Mouse (Mus musculus) right cerebral cortex, adult 2 months (tissue): ENCODE results near the gene Brf1.

Experiments
- DNase-seq, 2 experiments: peaks; one replicate each; pipeline ENCODE4 v3.0.0; 2021 to 2022; ENCODE audit warnings: low spot score in 2 of 2

Gene Brf1

DNA sequence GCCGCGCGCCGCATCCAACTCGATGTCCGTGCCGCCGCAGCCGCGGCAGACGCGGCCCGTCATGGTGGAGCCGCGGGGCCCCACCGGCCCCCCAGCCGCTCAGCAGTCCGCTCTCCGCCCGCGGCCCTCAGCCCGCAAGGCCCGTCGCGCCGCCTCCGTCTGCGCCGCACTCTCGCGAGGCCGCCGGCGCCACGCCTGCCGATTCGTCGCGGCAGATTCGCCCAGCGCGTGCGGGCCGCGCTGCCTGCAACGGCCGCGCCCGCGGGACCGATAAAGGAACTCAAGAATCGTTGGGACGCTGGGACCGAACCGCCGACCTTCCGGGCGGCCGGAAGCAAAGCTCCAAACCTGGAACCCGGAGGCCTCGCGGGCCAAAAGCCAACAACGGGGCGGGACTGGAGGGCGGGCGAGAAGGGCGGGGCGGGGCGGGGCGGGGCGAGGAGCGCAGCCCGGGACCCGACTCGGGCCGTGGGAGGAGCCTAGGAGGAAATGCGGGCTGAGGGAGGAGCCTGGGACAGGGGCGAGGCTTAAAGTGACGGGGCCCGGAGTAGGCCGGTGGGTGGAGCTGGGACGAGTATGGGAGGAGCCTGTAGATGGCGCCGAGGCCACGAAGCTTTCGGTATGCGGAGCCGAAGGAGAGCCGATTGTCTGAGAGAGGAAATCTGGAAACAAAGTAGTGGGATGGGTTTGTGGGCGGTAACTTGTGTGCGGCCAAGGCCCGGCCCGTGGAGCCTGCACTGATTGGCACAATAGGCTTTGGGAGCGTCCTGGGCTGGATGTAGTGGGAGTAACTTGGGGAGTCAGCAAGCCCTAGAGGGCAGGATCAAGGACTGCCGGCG lies at the start of gene Brf1:
TSS of gene Brf1 (minus strand) at position 411 of the 839 bp plus-strand sequence.
- DNase-seq = peak; percentile 91

DNA sequence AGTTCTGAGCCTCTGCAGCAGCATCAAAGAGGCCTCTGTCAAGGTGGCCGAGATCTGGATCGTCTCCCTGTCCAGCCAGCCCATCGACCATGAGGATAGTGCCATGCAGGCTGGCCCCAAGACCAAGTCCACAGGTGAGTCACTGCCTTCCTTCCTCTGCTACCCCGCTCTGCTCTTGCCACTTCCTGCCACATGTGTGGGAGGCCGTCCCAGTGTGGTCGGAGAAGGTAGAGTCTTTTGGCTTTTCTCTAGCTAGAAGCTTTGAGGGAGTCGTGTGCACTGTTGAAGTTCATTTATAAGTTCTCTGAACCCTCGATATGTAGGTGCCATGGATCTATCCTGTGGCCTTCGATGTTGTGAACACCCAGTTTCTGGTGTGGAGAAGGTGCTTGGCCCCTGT lies 49.3 kb upstream of the Brf1 start:
- no peak for DNase-seq

DNA sequence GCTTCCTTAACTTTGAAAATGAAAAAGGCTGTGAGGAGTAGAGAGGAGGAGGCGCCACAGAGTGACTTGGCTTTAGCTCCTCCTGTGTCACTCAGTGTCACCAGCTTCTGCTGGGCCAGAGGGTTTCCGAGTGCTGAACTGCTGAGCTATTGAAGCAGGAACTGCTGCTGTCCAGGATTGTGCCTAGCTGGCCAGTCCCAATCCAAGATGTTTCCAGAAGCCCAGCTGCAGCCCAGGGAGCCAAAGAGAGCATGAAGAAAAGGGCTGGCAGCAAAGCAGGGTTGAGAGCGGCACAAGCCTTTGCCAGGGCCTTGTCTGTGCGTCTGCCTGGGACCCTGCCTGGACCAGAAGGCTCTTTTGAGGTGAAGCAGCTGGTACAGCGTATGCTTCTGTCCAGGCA lies 47.6 kb upstream of the Brf1 start:
- DNase-seq = no peak

DNA sequence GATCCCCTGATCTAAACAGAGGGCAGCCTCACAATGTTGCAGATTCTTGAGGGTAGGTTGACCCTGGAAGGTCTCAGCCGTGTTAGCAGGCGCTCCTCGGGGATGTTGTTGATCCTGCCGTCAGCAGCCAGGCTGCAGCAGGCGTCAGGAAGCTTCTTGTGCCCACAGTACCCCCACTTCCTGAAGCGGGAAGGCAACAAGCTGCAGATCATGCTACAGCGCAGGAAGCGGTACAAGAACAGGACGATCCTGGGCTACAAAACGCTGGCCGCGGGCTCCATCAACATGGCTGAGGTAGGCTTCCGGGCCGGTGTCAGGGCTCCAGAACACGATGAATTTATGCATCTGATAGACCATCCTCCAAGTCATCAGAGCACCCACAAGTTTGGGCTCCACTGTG lies 46.4 kb upstream of the Brf1 start:
- DNase-seq = no peak

DNA sequence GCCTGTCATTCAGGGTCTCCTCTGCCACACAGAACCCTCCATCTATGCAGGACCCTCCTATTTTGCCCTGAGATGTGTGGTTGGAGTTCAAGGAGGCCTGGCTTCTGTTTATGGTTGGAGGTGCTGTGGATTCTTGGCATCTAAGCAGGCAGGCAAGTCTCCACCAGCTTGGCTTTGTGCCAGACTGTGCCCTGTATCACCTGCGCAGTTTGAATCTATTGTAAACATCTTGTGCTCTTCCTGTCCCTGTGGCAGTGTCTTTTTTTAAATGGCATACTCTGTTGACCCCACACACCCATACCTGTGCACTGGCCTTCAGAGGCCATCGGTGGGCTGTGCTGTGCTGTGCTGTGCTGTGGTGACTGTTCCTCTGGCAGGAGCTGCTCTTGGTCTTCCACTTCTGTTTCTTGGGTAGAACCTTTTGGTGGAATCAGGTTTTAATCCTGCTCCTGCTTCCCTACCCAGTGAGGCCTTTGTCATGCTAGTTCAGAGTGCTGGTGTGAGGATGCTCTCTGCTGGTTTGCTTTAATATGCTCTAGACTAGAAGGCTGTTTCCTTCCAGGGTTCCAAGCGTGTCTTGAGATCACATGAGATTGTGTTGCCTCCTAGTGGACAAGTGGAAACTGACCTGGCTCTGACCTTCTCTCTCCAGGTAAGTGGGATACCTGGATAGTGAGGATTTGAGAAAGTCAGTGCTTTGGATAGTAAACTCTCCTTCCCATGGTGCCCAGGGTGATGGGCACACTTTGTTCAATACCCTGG lies 44.6 kb upstream of the Brf1 start:
- peak in 1 of 2 experiments; percentile 34 for DNase-seq

DNA sequence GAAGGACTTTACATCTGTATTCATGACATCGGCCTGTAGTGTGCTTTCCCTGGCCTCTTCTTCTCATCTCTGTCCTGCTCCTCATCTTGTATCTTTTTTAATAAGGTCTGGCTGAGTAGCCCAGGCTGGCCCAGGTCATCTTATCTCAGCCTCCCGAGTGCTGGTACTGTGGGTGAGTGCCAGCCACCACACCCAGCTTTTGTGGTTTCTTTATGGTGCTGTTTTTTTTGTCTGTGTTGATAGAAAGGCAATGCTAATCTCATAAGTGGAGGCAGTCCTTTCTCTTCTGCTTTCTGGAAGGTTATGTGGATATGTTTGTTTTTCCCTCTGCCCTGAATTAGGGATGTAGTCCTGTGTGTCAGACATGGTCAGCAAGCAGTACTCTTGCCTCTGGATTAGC lies 42.0 kb upstream of the Brf1 start:
- DNase-seq = no peak

DNA sequence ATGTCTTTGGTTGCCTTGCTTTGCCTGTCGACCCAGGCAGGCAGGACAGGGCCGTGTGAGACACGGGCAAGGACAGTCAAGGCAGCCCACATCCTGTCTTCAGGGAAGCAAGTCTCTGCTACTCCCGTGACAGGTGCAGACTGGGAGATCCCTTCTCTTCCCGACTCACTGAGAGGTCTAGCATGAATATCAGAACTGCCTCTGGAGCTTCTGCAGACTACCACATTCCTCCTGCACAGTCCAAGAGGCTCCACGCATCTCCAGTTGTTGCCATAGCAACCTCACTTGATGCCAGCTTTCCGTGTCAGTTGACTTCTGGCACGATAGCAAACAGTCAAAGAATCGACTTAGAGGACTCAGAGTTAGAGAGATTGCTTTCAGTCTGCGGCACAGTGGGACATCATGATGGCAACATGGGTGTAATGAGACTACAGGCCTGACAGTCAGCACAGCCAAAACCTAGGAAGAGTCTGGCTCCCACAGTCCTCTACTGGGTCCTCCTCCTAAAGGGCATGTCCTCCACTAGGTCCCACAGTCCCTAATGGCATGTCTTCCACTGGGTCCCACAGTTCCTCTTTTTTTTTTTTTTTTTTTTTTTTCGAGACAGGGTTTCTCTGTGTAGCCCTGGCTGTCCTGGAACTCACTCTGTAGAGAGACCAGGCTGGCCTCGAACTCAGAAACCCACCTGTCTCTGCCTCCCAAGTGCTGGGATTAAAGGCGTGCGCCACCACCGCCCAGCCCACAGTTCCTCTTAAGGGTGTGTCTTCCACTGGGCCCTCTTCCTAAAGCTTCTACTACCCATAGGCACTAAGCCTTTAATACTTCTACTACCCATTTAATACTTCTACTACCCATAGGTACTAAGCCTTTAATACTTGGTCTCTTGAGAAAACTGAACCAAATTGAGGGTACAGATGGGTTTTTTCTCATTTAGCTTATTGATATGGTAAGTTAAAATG lies 41.3 kb upstream of the Brf1 start:
- peak; percentile 65 to 71 for DNase-seq

DNA sequence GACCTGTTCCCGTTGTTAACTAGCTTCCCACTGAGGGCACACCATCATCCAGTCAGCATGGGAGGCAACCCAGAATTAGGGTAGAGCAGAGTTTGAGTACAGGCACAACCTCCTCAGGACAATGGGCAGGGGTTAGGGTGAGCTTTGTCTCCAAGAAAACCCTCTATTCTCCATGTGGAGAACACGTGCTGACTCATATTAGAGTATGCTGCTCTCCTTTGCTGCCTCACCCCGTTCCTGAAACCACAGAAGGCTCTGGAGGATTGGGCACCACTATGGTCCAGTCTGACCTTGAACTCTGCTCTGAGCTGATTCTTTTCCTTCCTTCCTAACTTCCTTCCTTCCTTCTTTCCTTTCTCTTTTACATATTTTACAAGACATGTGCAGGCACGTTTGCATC lies 37.9 kb upstream of the Brf1 start:
- no peak for DNase-seq

DNA sequence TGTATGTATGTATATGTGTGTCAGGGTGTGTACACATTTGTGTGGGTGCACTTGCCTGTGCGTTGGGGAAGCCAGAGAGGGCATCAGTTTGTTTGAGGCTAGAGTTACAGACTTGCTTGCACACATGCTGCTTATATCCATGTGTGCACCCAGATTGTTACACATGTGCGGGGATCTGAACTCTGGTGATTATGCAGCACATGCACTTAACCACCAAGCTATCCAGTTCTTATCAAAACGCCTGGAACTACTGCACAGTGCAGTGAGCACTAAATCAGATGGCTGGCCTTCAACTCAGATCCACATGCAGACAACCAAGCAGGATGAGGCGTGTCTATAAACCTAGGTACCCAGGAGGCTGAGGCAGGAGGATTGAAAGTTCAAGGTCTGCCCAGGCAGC lies 36.5 kb upstream of the Brf1 start:
- no peak for DNase-seq

DNA sequence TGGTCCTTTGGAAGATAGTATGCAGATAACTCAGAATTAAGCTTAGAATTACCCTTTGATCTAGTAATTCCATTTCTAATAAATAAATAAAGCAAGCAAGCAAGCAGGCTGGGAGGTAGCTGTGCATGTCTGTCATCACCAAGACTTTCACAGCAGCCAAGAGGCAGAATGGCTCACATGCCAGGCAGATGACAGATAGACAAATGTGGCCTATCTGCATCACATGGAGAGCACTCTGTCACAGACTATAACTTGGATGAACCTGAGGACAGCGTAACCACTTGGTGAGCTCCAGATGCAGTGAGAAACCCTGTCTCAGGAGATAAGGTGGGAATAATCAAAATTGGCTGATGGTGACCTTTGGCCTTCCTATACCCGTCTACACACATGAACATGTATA lies 34.6 kb upstream of the Brf1 start:
- DNase-seq = no peak

DNA sequence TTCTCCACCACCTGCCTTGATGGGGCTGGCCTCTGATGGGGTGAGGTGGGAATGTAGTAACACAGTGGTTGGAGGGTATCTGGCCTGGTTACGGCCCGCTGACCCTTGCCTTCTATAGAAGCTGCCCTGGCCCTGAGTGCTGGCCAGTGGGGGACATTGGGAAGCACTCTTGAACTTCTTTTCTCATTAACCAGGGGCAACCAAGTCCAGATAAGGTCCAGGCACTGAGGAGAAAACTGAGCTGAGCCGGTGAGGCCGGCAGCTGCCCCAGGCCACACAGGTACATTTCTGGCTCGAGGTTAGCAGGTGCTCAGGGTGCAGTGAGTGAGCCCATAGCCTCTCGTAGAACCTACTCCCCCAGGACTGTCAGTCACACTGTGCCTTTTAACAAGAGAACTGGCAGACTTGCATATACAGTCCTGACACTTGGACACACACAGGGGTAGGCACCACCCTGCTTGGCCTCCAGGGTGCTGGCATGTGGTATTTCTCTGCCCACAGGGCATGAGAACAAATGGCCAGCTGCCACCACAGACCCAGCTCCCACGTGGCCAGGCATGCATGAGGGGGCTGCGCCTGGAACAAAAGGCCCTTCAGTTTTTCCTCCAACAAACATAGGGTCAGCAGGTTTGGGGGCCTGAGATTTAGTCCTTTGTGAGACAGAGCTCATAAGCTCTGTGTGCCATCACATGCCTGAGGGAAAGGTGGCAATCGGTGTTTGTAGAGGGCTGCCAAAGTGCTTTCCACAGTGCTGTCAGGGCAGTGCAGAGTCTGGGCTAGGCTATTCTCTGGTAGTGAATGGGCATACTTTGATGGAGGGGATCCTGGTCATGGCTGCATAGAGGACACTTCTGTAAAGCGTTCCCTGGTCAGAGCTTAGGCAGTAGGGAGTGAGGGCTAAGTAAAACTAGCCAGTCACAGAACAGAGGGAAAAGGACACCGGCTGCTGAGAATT lies 32.1 kb upstream of the Brf1 start:
- peak in 1 of 2 experiments; percentile 32 for DNase-seq

DNA sequence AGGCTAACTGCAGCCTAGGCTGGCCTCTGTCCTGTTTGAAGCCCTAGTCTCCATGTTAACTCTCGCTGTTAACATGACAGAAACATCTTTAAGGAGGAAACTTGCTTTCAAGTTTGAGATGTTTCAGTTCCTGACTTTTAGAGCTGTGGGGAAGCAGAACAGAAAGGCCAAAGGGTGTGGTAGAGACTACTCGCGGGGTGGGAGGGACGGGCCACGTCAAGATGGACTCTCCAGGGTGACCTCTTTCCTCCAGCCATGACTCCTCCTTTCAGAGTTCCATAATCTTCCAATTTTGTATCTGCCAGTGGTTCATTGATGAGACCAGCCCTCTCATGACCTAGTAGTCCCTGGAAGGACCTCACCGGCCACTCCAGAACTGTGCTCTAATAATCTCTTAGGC lies 30.9 kb upstream of the Brf1 start:
- no peak for DNase-seq

DNA sequence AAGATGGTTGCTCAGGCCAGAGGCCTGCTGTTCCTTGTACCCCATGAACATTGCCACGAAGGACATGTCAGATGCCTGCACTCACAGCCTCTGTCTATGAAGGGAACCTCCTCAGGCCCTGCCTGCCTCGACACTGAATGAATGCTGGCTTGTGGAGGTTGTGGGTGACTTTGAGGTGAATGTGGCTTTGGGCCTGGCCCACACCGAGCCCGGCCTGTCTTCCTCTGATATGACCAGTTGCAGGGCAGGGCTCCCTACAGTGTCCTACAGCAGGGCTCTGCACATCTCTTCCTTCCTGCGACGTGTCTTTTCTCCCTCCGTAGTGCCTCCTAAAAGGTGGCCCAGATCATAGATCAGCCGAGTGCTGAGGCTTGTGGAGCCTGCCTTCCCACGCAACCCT lies 30.5 kb upstream of the Brf1 start:
- no peak for DNase-seq

DNA sequence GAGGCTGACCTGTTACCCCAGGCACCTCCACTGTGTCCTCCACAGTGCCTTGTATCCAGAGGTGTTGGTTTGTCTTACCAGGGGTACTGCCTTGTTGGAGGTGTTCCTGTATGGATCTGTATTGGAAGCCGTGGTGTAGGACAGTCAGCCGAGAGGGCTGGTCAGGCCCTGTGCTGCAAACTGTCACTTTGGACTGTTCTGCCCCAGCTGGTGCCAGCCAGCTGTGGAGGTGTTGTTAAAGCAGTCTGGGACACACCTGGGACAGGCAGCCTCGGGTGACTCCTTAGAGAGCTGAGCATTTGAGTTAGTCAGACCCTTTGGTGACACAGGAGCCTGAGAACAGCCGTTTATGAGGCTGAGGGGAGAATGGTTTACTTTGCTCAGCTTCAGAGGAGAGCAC lies 29.5 kb upstream of the Brf1 start:
- no peak for DNase-seq

DNA sequence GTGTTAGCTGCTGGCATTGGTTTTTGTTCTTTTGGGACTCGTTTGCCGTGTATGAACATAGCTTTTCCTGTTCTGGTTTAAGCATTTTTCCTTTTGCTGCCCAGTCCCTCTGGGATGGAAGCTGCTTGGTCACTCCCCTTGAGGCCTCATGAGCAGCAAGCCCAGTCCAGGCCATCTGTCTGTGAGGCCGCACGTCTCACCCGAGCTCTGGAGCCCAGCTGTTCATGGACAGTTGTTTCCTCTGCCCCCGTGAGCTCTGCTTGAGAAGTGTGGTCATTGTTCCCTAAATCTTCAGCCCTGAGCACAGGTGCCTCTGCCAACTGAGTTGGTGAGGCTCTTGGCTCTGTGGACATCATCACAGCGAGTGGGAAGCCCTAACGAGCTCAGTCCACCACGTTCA lies 28.4 kb upstream of the Brf1 start:
- no peak for DNase-seq

DNA sequence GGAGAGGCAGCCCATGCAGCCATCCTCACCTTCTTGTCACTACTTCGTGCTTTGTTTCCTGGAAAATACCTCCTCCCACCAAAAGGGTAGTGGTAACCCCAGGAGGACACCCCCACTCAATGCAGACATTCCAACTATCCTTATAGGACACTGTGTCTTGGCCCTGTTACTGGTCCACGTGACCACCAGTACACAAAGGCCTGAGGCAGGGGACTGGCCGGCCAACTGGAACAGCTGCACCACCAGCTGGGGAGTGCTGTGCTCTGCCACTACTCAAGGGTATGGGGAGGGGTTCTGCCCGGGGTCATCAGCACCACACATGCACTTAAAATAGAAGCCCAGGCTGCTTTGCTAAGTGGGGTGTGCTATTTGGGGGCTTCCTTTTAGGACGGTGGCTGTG lies 27.6 kb upstream of the Brf1 start:
- no peak for DNase-seq

DNA sequence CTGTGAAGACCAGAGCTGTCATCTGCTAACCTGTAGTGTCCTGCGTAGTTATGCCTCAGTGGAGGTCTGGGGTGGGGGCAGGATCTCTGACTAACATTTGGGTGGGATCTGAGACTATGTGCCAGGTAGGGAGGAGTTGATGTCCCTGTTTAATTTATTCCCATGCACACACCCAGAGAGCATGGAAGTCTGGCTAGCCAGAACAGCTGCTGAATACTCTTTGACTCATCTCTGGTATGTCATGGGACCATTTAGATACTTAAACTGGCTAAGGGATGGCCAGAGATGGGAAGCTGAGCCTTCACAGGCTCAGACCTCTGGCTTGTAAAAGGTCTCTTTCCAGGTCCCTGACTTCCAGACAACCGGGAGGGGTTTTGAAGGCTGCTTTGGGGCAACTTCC lies 27.0 kb upstream of the Brf1 start:
- no peak for DNase-seq

DNA sequence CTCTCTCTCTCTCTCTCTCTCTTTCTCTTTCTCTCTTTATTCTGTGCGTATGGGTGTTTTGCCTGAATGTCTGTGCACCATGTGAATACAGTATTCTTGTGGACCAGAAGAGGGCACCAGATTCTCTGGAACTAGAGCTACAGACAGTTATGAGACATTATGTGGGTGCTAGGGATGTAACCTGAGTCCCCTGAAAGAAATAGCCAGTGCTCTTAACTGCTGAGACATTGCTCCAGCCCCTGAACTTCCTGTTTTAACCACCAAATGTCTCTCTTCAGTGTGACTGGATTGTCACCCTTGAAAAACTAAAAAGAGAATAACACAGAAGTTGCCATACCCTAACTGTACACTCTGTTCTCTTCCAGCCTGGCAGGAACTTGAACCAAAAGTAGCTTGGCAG lies 26.1 kb upstream of the Brf1 start:
- no peak for DNase-seq

DNA sequence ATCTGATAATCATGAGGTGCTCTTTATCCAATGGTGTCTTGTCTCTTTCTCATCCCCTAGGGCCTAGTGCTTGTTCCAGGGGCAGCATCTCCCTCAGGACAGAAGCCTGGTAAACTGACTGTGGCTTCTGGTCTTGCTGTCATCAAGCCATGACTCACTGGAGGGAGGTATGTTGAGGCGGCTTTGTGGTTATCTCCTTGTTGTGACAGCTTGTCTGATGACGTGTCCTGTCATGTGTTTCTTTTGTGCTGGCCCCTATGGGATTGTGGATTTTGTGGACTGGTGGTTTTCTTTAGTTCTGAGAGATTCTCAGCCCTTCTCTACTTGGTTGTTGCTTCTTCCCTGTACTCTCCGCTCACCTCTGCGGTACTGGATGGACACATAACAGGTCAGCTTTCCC lies 22.6 kb upstream of the Brf1 start:
- DNase-seq = no peak

DNA sequence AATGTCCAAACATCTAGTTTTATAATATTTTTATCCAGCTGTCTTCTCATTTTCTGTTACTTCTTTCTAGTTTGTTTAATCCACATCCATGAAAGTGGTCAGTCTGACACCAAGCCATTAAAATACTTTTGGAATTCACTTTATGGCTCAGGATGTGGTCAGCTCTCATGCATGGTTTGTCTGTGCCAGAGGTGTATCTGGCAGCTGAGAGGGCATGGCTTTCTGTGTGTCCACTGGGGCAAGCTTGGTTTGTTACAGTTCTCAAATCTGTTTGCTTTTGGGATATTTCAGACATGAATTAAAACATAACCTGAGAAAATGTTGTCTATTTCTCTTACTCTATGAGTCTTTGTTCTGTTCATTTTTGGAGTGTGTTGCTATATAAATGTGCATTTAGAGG lies 21.0 kb upstream of the Brf1 start:
- DNase-seq = no peak

DNA sequence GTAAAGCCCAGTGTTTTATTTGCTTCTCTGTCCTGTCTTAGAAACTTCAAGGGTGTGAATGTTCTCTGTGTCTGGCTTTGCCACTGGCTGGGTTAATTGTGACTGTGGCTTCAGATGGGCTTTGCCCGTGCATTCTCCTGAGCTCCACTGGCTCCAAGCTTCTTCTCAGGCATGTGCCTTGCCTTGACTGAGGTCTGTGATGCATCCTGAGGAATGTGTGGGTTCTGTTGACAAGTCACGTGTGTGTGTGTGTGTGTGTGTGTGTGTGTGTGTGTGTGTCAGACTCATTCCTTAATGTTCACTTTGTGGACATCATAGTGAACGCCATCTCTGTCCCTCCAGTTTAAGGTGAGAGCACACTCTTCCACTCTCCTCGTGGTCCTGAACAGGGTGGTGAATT lies 18.3 kb upstream of the Brf1 start:
- no peak for DNase-seq
